Mouse (Mus musculus): ENCODE data around the gene Tango6. TPM values are rescaled to one million over a fixed set of nuclear protein-coding genes. Genes with fewer than 3 reads are reported as not detected.
"Not testable (repeated sequence)": the region's sequence is repeated elsewhere in the genome, so short reads cannot be mapped to it uniquely, and the experiment has no call there.

Tango6 gene
- polyA plus RNA-seq, 1 experiment: 4.8 TPM

DNA sequence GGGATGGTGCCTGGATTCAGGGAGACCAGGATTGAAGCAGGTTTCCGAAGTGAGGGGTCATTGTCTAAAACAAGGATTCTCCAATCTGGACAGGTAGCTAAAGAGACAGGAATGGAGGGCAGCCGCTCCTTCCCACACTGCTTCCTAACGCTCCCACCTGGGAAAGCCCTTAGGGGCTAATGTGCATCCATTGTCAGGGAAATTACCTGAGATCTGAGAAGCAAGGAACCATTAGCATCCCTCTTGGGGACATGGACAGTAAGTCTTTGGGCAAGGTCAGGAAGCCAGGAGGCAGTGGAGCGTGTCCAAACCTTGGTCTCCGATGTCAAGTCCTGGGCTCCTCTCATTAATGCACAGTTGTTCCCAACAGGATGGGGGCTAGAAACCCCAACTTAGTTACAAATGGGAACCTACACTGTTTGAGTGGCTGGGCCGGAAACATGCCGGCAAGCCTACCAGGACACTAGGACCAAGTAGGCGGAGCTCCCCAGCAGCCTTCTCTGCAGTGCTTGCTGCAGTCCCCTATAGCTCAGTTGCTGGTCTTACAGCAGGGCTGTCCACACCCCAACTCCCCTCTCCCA lies 189.7 kb downstream of the Tango6 start:
- no peak for DNase-seq (ENCODE audit: low read depth)

DNA sequence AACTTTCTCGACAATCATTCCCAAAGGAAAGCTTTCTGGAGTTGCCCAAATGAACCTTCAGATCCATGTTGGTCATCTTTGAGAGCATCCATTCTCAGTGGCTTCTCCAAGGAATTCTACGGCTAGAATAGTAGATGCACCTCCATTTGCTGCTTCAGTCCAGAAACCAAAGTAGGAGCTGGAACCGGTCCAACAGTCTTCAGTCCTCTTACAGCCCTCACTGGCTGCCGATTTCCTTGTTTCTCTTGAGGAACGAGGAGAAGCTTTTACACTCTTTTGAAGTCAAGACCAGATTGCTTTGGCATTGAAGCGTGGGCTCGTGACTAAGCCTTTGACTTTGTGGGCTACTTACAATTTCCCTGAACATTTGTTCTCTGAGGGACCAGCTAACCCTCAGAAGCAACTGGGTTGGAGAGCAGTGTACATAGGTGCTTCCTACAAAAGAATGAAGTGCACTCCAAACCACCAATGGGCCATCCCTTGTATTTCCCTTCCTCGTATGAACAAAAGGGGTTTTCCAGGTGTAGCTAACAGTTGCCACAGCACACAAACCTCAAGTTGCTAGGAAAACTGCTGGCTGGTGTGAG lies 197.3 kb downstream of the Tango6 start:
- no peak for DNase-seq (ENCODE audit: low read depth)

DNA sequence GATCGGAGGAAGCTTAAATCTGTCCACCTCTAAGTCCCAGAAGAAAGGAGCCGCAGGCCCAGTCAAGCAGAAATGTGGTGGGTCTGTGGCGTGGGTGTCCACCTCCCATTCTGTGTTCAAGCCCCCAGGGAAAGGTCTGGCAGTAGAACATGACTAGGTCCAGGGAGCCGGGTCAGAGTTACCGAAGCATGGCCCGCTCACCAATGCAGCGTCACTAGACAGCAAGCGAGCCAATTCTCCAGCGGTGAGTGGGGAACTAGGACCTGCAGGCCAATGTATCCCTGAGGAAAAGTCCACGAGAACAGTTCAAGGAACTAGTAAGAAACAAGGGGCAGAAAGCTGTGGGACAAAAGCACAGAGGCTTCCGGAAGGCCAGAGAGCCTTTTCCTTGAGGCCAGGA lies 201.2 kb downstream of the Tango6 start:
- not testable (repeated sequence) for DNase-seq (ENCODE audit: low read depth)

DNA sequence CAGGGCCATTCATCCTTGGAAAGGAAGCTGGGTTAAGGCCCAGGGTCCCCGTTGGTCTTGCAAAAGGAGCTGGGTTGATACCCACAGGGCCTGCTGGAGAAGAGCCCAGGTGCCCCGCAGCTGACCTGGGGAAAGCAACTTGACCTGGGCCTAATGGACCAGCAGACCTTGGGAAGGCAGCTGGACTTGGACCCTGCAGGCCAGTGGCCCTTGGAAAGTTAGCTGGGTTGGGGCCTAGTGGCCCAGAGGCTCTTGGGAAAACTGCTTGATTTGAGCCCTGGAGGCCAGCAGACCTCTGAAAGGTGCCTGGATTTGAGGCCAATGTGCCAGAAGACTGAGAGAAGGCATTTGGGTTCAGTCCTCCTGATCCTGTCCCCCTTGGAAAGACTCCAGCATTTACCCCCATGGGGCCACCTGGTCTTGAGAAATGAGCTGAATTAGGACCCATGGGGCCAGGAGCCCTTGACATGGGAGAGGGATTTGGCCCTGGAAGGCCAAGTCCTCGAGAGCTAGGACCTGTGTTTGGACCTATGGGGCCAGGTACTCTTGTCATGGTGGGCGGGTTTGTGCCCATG lies 202.0 kb downstream of the Tango6 start:
- DNase-seq (ENCODE audit: low read depth): not testable (repeated sequence)

DNA sequence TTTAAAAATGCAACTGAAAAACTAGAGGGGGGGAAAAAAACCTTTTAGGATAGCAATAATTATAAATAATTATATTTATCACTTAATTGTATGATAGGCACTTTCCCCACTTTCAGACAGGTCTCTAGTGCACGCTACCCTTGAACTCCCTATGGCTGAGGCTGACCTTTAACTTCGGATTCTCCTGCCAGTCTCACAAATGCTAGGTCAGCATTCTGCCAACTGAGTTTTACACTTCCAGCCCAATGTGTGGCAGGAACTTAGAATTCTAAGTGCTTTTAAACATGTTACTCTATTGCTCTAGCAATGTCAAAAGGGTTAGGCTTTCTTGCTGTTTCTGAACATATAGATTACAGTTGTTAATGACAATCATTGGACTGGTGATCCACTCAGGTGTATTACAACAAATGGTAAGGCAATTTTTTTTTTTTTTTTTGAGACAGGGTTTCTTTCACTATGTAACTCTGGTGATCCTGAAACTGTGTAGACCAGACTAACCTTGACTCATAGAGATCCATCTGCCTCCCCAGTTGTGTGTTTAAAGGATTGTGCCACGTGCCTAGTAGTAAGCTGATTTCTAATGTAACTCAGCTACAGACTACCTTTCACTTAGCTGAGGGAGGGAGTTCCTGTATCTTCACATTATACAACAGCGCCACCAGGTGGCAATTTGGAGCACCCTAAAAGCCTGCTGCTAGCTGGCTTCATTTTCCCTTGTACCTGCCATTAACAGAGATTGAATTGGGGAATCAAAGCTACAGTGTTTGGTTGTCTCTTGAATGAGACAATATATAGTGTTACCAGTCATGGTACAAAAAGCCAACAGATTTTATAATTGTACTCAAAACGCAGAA lies 204.7 kb downstream of the Tango6 start:
- DNase-seq (ENCODE audit: low read depth): peak; percentile 31

DNA sequence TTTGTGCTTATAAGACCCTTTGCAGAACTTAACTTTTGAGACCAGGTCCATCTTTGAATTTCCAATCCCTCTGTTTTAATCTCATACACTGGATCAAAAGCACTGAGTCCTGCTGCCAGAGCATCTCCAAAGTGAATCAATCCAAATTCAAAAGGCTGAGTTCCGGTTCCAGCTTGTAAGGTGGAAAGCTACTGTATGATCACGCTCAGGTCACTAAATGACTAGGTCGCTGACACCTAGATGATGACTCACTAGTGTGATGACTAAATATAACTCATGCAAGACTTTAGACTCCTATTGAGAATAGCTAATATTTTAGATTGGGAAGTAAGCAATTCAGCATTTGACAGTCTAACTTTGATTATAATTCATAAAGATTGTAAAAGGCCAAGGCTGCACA lies 205.9 kb downstream of the Tango6 start:
- no peak for DNase-seq (ENCODE audit: low read depth)

DNA sequence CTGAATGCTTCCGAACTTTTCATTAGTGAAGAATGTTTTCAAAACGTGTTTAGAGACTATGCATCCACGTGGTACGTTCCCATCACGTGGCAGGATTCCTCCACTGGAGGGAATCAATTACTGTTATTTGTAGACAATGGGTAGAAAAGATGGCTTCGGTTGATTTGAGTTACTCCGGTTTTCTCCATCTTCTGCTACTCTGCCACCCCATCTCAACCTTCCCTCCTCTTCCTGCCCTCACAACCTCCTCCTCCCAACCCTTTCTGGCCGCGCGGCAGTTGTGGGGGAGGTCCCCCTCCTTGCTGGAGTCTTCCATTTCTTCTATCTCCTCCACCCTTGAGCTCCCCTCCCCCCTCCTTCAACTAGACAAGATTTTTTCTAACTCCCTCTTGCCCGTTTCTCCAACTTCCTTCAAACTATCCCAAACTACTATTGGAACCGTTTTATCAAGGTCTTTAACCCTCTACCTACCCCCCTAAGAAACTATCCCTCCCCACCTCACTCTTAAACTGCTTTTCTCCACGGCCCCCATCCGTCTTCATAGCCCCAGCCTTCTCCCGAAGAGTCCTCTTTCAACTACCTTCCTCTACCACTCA lies 209.4 kb downstream of the Tango6 start:
- DNase-seq (ENCODE audit: low read depth): no peak

DNA sequence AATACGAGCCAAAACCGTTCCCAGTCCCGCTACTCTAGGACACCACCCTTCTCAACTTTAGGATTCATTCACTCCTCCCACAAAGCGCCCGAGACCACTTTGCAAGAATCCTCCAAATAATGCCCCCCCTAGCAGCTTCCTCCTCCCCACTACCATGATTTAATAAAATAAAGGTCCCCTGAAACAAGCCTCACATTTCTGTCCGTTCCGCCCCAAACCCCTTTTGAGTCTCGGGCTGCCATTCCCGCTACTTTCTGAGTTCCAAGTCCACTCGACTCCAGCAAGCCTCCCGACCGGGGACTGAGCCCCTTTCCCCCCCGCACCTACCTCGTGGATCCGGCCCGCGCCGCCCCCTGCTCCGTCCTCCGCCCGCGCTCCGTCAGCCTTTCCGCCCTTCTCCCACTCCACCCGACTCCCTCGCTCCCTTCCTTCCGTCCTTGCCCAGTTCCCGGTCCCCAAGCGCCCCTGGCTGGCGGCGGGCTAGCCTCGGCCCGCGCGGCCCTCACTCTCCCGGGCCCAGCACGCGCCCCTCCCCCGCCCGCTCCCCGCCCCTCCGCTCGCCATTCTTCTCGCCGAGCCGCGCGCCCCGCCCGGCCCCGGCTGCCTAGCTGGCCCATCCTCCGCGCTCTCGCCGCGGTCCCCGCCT lies 210.1 kb downstream of the Tango6 start:
- DNase-seq (ENCODE audit: low read depth): no peak

DNA sequence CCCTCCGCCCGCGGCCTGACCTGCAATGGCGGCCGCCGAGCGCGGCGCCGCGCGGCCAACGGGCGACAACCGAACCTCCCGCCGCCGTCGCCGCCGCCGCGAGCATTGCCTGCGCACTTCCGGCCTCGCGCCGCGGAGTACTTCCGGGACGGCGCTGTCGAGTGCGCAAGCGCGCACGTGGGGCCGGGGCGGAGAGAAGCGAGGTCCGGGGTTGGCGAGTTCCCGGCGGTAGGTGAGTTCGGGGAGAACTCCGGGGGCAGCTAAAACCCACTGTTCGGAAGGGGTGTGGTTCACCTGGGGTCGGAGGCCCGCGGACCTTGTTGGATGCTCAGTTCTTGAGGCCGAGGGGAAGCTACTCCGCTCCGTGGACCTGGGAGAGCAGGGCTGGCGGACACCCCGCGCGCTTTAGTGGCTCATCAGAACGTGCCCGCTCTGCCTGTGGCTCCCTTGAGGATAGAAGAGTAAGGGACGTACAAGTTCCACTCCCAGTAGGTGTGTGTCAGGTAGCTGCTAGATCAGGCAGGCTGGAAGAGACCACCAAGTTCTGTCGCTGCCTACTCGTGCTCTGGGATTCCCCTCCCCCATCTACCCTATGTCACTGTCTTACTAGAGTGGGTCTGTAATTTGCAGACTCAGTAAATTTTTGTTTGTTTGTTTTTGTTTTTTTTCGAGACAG lies 210.8 kb downstream of the Tango6 start, which contains the start of gene Utp4:
TSS of gene Utp4 (plus strand) at position 156 of the 676 bp plus-strand sequence.
- DNase-seq (ENCODE audit: low read depth): no peak

DNA sequence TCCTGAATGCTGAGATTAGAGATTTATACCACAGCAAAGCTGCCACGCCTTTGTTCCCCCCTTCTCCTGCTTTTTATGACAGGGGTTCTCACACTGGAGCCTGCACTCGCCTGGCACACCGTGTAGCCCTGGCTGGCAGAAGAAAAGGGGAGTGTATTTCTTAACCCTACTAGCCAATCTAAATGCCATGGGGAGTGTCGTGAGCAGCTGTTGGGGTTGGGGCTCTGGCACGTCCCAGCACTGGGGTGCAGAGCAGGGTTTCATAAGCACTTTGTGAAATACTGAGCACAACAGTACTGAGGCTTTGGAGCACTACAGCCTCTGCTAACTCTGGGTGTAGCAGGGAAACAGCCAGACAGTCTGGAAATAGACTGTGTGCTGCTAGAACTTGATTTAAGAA lies 216.6 kb downstream of the Tango6 start:
- DNase-seq (ENCODE audit: low read depth): no peak

Other genes starting within 250 kb of the Tango6 start
- gene 6030452D12Rik, start 182.5 kb upstream of the Tango6 start, polyA plus RNA-seq (2012; rRNA removed): not detected in 2 replicates
- gene Cdh3, start 172.2 kb upstream of the Tango6 start, polyA plus RNA-seq (2012; rRNA removed): 30.5 and 47.7 TPM in 2 replicates
- 51.3 and 132 TPM in 2 replicates for gene Gm10073, start 109.6 kb upstream of the Tango6 start, polyA plus RNA-seq (2012; rRNA removed)
- 48.3 and 80.3 TPM in 2 replicates for gene Cdh1, start 79.7 kb upstream of the Tango6 start, polyA plus RNA-seq (2012; rRNA removed)
- 1.5 and 2.3 TPM in 2 replicates for gene Has3, start 187.2 kb downstream of the Tango6 start, polyA plus RNA-seq (2012; rRNA removed)
- gene Utp4, start 210.6 kb downstream of the Tango6 start, polyA plus RNA-seq (2012; rRNA removed): 21.3 and 23.9 TPM in 2 replicates